Mouse (Mus musculus) layer of hippocampus, adult 11-12 months (tissue): ENCODE data around the gene Krt73.

Source experiments
- DNase-seq: peaks from one replicate; pipeline ENCODE4 v3.0.0; 2022; ENCODE audit warnings: low spot score

Krt73 gene

DNA sequence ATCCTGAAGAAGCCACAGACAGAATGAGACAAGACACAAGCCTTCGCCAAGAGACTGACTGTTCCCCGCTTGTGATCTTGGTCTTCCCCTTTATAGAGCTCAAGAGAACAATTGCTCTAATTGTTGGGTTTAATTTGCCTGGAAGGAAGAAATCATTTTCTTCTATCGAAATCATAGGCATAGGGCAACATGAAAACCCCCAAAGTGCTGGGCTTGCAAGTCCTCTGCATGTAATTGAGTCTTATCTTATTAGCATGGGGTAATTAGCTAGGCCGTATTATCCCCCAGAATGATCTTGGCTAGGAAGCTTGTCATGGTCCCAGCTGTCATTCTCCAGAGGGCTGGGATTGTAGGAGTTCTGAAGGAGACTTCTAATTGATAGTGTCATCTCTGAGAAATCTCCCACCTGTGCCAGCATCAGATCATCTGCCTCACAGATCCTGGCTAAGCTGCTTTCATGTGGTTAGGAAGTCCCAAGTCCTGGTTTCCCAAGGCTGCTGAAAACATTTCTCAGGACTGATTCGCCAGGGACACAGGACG, at the start of gene Krt73:
Gene Krt73, minus strand, starts transcription at position 51 of the 540 bp plus-strand sequence.
- DNase-seq, result no peak

DNA sequence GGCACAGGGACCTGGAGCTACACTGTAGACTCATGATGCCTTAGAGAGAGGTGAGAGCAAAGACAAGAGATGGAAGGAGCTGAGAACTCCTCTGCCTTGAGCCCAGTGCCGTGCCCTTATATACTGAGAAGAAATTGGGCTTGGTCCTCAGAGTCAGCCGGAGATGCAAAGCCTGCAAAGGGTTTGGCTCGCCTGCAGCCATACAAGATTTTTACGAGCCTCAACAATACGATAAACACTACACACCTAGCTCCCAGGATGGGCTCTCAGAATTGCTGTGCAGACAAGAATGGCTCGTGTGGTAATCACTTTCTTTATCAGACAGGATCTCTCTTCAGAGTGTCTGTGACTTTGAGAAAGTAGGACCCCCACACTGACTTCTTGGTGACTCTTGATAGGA, 48.5 kb upstream of the Krt73 start, which contains the start of gene Krt1:
Gene Krt1, minus strand, starts transcription at position 101 of the 400 bp plus-strand sequence.
- no peak for DNase-seq

DNA sequence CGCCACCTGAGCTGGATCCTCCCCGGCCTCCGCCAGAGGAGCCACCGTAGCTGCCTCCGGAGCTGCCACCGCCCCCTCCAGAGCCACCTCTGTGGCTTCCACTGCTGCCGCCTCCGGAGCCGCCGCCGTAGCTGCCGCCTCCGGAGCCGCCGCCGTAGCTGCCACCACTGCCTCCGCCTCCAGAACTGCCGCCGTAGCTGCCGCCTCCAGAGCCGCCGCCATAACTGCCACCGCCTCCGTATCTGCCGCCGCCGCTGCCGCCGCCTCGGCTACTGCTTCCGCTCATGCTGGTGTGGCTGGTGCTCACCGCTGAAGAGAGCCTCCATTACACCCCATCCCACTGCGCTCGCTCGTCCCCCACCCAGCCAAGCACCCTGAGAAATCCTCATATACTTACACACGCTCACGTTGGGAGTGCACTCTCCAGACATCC, 43.8 kb upstream of the Krt73 start:
- DNase-seq, result peak; percentile 49

DNA sequence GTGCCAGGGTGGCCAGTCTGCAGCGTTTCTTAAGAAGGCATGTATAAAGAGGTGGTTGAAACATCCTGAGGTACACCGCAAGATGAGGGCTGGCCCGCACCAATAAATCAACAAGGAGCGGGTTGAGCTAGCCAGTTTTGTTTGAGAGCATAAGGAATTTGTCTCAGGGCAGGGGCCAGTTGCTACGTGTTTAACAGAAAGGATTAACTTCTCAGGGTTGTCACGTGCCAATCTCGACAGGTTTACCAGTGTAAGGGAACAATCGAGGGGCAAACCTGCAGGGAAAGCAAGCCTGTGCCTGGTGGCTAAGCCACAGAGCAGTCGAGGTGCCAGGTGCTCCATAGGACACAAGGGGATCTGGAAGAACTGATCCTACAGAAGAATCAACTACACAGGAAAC, 41.0 kb upstream of the Krt73 start:
- DNase-seq, result no peak

DNA sequence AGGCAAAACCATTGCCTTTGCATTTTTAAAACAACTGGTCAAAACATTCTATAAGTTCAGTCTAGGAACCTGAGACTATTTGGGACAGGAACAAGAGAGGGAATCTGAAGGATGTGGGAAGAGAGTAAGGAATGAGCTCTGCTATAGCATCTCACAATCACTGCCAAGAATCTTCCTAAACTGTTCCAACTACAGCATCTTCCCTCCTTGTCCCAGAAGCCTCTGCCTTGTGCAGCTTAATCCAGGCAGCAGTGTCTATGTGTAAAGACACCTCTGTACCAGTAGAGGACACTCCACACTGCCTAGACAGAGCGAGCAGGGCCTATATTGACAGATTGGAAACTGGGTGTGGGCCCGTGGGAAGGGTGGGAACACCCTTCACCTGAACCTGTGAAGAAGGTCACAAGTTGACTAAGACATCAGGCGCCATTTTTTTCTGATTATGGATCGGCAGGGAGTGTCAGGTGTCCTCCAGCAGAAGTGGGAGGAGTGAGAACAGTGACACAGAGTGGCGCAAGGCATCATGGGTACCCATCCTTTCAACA, 32.7 kb upstream of the Krt73 start:
- no peak for DNase-seq

DNA sequence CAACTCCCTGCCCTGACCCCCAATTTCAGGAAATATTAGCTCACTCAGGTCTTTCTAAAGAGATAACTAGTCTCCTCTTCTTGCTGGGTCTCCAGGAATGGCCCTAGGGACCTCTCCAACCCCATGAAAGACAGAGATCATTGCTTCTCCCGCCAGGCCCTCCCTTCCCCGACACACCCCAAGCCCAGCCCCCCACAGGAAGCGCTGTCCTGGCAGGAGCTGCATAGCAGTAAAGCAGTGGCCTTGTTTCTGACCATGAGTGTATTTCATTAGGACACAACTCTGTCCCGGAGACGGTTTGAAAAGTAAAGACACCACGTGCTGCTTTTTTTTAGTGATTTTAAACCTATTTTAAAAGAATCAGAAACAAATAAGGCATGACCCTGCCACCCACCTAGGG, 31.0 kb upstream of the Krt73 start:
- no peak for DNase-seq

DNA sequence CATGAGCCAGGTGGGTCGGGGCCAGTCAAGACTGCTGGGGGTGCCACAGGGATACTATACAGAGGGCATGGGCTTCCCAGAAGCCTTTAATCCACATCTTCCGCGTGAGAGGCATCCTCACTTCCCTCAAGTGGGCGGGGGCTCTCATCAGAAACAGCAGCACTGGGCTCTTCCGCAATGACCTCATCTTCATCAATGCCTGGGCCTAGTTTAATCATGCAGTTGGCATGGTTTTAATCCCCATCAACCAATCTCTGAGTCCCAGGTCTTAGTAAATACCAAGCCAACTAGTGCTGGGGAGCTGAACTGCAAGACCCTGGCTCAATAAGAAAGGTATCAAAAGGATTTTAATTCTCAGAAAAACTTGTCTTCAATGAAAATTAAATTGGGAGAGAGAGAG, 27.3 kb upstream of the Krt73 start:
- DNase-seq, result no peak

DNA sequence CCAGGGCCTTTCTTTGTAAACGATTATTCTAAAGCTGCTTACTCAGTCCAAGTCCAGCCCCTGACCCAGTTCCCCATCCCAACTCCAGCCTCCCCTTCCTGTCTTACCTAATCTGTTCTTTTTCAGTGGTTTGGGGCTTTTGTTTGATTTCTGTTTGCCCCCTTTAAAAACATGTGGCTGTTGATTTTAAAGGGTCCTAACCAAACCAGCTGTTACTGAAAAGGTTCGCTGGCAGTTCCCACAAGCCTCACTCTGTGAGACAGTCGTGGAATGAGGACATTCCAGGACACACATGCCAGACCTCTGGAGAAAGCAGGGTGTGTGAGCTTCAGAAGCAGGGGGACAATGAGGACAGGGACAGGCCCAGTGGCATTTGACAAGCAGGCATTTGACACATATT, 19.6 kb upstream of the Krt73 start:
- no peak for DNase-seq

DNA sequence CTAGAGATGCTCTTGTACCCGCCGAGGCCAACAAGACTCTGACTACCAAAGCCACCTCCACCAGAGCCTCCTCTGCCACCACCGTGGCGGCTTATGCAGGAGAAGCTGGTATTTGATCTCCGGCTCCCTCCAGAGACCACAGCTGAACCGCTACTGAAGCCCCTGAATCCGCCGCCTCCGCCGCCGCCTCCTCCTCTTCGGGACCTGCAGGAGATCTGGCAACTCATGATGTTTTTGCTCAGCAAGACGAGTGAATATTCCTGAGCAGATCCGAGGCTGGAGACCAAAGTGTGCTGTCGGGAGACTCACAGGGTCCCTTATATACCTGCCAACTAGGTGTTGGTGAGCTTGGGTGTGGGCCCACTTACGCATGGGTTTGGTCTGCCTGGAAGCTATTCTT, 15.7 kb upstream of the Krt73 start, which contains the start of gene Krt2:
Gene Krt2, minus strand, starts transcription at position 295 of the 400 bp plus-strand sequence.
- no peak for DNase-seq

DNA sequence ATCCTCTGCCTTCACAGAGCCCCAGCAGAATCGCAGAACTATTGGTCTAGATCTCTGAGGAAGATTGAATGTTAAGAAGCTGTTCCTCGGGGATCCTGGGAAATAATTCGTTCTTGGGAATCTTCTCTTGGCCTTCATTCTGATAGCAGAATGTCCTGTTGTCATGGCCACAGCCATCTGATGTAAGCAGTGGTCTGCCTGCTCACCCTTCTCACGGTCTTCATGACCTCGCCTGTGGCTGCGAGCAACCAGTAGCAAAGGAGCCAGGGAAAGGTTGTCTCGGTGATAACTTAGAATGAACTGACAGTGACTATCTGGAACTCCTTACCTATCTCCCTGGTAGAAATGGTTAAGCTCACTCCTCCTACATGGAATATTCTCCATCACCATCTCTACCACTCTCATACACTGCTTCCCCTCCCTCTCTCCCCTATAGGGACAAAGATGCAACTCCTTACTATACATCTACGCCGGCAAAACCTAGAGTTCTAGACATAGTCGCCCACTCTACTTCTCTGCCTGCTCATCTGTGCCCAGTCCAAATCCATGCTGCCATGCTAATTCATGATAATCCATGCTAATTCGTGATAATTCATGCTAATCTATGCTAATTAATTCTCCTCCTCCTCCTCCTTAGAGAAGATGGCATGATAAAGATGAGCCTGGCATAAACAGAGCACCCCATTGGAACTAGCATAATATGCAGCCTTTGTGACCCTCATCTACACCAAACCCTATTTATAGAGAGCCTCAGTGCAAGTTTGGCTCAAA, 1.1 kb upstream of the Krt73 start:
- peak; percentile 20 for DNase-seq

DNA sequence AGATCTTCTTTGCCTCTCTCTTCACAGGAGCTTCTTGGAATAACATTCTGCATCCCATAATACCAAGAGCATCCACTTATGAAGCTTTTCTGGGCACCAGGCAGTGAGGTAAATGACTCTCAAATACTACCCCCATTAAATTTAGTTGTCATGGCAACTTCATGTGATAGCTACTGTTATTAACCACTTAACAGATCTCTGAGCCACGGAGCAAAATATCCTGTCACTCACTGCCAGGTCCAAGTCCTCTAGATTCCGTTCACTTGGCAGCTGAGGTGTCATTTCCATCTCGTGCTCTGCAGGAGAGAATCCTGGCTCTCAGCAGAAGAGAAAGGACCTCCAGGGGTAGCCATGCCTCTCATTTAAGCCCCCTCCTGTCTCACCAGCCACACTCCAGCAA, 11.3 kb downstream of the Krt73 start:
- no peak for DNase-seq

DNA sequence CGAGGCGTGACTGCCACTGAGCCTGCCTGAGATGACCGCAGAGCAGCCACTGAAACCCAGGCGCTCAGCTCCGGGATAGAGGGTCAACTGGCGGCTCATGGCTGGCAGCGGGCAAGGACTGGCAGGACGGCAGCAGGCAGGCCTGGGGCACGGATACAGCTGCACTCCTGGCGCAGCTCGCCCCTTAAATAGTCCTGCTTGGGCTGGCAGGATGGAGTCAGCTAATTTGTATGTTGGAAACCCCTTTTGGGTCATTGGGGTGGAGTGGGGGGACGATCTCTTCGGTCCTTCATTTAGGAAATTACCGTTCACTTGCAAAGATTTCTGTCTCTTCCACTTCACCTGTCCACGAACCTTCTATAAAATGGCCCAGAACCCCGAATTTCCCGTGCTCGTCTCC, 15.8 kb downstream of the Krt73 start, which contains the start of gene Krt72:
Gene Krt72, minus strand, starts transcription at position 101 of the 400 bp plus-strand sequence.
- no peak for DNase-seq

DNA sequence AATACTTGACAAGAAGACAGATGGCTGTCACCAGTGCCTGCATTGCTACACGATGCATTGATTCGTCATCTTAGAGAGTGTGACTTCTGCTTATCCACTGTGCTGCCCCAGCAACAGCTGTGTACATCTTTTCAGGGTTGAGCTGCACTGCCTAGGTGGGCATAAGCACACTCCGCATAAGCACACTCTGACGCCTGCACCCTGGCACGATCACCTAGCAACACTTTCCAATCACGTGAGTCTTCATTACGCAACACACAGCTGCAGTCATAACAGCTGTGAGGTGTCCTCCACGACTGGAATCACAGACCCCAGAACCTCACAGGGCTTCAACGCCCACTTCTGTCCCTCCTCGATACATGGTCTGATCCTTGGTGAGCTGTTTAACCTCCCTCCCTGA, 28.7 kb downstream of the Krt73 start:
- DNase-seq, result peak; percentile 13

DNA sequence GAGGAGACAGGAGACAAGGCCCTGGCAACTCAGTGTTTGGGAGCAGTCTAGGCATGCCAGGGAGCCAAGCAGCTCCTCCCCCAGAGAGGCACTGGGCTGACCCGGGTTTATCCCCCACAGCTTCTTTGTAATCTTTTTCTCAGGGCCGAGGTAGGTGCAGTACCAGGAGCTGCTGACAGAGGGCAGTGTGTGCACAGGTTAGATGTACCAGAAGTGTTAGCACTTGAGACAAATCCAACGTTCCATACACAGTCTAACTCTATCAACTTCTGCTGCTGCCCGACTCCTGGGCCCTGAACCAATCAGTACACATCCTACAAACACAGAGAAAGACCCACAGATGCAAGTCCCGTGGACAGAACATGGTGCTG, 29.4 kb downstream of the Krt73 start:
- DNase-seq, result peak; percentile 94

DNA sequence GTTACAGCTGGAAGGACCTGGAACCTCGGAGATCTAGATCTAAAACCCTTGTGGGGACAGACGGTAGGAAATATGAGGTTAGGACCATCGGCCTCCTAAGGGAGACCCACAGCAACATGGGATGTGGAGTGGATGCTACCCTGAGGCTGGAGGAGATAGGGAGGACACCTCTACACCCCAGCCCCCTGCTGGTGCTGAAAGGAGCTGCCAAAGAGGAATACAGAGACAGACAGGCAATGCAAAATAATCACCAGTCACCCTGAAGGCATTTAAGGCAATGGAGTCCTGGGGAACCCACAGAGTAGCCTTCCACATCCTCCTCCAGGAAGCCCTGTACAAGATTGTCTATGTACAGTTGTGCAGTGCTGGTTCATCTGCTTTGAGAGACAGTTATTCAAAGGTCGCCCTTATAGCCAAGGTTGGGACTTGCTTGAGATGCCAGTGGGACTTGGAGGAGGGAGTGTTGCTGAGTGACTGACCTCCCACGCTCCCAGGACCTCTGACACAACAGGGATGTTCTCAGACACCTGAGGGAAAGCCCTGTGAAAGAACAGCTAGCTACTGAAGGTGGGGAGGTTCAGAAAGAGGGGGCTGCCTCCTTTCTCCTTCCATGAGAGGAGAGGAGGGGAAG, 30.0 kb downstream of the Krt73 start:
- peak; percentile 23 for DNase-seq

DNA sequence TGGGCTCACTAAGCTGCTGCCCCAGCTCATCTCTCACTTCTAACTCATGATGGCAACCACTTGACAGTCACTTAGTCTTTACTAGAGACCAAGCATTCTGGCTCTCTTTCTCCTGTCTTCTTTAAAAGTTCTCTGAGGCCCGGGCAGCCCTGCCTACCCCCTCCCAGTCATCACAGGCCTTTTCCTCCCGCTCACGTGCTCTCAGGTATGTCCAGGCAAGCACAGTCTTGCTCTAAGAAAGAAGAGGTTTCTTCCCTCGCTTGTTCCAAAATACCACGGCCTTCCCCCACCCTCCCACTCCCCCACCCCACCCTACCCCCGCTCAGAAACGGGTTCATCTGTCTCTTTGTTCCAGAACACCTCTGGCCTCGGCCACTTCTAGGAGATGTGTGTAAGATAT, 31.9 kb downstream of the Krt73 start:
- no peak for DNase-seq
